Mouse (Mus musculus): ENCODE results near the gene Gigyf1. TPM values are rescaled to one million over a fixed set of nuclear protein-coding genes. Genes with fewer than 3 reads are reported as not detected.

Gigyf1 gene
- polyA plus RNA-seq, 1 experiment from 2014 or later, result 12.1 TPM

GRCm38 (mm10) chr5:137539291-137539801 lies 21.0 kb downstream of the Gigyf1 start:
- 0 out of 2 replicates have a peak, but pooled peaks cover 3% of the 10 kb centered on the region for H3K4me1 ChIP-seq
- 36% methylated on average over 7 of the region's 7 CpGs for WGBS
- no peaks in the 10 kb centered on the region for H3K36me3 ChIP-seq
- no peaks in the 10 kb centered on the region for H3K9me3 ChIP-seq
- ATAC-seq (ENCODE audit: borderline replicate concordance, extremely low read depth, low FRiP score, low TSS enrichment), result no peak
- H3K4me2 ChIP-seq, result no peak overlapping the region
- H3K27me3 ChIP-seq, result no peaks in the 10 kb centered on the region
- no peak overlapping the region for H3K9ac ChIP-seq
- no peak overlapping the region for H3K27ac ChIP-seq
- H3K4me3 ChIP-seq, result no peak overlapping the region

- Histone ChIP-seq H3K9me3 (no peaks in the 10 kb centered on the region), H3K27me3 (no peaks in the 10 kb centered on the region), H3K4me3 (no peak overlapping the region), H3K4me2 (no peak overlapping the region), H3K9ac (no peak overlapping the region), H3K4me1 (0 out of 2 replicates have a peak, but pooled peaks cover 3% of the 10 kb centered on the region), H3K27ac (no peak overlapping the region), H3K36me3 (no peaks in the 10 kb centered on the region)
- 66% methylated on average over 6 of the region's 6 CpGs for WGBS
- no peak for ATAC-seq (ENCODE audit: borderline replicate concordance, extremely low read depth, low FRiP score, low TSS enrichment)
These were observed 22.6 kb downstream of the Gigyf1 start for GRCm38 (mm10) chr5:137540991-137541390.

- H3K9ac ChIP-seq, result no peak overlapping the region
- no peaks in the 10 kb centered on the region for H3K9me3 ChIP-seq
- ATAC-seq (ENCODE audit: borderline replicate concordance, extremely low read depth, low FRiP score, low TSS enrichment), result no peak
- no peak overlapping the region for H3K4me2 ChIP-seq
- H3K4me3 ChIP-seq, result no peak overlapping the region
- H3K36me3 ChIP-seq, result no peaks in the 10 kb centered on the region
- H3K27ac ChIP-seq, result no peak overlapping the region
- 57% methylated on average over 5 of the region's 5 CpGs for WGBS
- no peaks in the 10 kb centered on the region for H3K27me3 ChIP-seq
- 0 out of 2 replicates have a peak, but pooled peaks cover 3% of the 10 kb centered on the region for H3K4me1 ChIP-seq
These were observed 23.6 kb downstream of the Gigyf1 start for GRCm38 (mm10) chr5:137541768-137542540.

GRCm38 (mm10) chr5:137544926-137545325 lies 26.6 kb downstream of the Gigyf1 start:
- H3K4me1 ChIP-seq, result no peaks in the 10 kb centered on the region
- no peak overlapping the region for H3K4me2 ChIP-seq
- no peaks in the 10 kb centered on the region for H3K36me3 ChIP-seq
- no peak overlapping the region for H3K9ac ChIP-seq
- H3K27ac ChIP-seq, result no peak overlapping the region
- no peaks in the 10 kb centered on the region for H3K9me3 ChIP-seq
- ATAC-seq (ENCODE audit: borderline replicate concordance, extremely low read depth, low FRiP score, low TSS enrichment), result no peak
- no peaks in the 10 kb centered on the region for H3K27me3 ChIP-seq
- WGBS, result 60% methylated on average over 6 of the region's 6 CpGs
- no peak overlapping the region for H3K4me3 ChIP-seq

- Histone ChIP-seq H3K4me2 (no peak overlapping the region), H3K4me1 (no peaks in the 10 kb centered on the region), H3K9me3 (no peaks in the 10 kb centered on the region), H3K27me3 (no peaks in the 10 kb centered on the region), H3K4me3 (no peak overlapping the region), H3K27ac (no peak overlapping the region), H3K9ac (no peak overlapping the region), H3K36me3 (no peaks in the 10 kb centered on the region)
- 60% methylated on average over 4 of the region's 4 CpGs for WGBS
- no peak for ATAC-seq (ENCODE audit: borderline replicate concordance, extremely low read depth, low FRiP score, low TSS enrichment)
These were observed 27.2 kb downstream of the Gigyf1 start for GRCm38 (mm10) chr5:137545596-137545995.

- no peak overlapping the region for H3K27ac ChIP-seq
- no peak for ATAC-seq (ENCODE audit: borderline replicate concordance, extremely low read depth, low FRiP score, low TSS enrichment)
- WGBS, result 63% methylated on average over 2 of the region's 2 CpGs
- no peak overlapping the region for H3K9ac ChIP-seq
- no peak overlapping the region for H3K4me3 ChIP-seq
- H3K4me1 ChIP-seq, result no peaks in the 10 kb centered on the region
- H3K4me2 ChIP-seq, result no peak overlapping the region
- peaks cover 14% of the 10 kb centered on the region for H3K27me3 ChIP-seq
- no peaks in the 10 kb centered on the region for H3K36me3 ChIP-seq
- H3K9me3 ChIP-seq, result no peaks in the 10 kb centered on the region
These were observed 31.5 kb downstream of the Gigyf1 start for GRCm38 (mm10) chr5:137549840-137550239.

GRCm38 (mm10) chr5:137551119-137551518 lies 32.8 kb downstream of the Gigyf1 start:
- Histone ChIP-seq H3K9me3 (no peaks in the 10 kb centered on the region), H3K27ac (no peak overlapping the region), H3K4me2 (no peak overlapping the region), H3K36me3 (no peaks in the 10 kb centered on the region), H3K9ac (no peak overlapping the region), H3K4me1 (no peaks in the 10 kb centered on the region), H3K4me3 (no peak overlapping the region), H3K27me3 (peaks cover 14% of the 10 kb centered on the region)
- 67% methylated on average over 5 of the region's 5 CpGs for WGBS
- no peak for ATAC-seq (ENCODE audit: borderline replicate concordance, extremely low read depth, low FRiP score, low TSS enrichment)

GRCm38 (mm10) chr5:137553000-137553399 lies 34.7 kb downstream of the Gigyf1 start:
- Histone ChIP-seq H3K36me3 (no peaks in the 10 kb centered on the region), H3K9me3 (no peaks in the 10 kb centered on the region), H3K27ac (no peak overlapping the region), H3K4me2 (peak overlapping the region; percentile 31), H3K4me3 (no peak overlapping the region; the same call in 1 of the 2 replicates), H3K9ac (no peak overlapping the region), H3K4me1 (no peaks in the 10 kb centered on the region), H3K27me3 (peaks cover 14% of the 10 kb centered on the region)
- WGBS, result 21% methylated on average over 6 of the region's 6 CpGs
- no peak for ATAC-seq (ENCODE audit: borderline replicate concordance, extremely low read depth, low FRiP score, low TSS enrichment)

- ATAC-seq (ENCODE audit: borderline replicate concordance, extremely low read depth, low FRiP score, low TSS enrichment), result peak; percentile 72
- H3K27ac ChIP-seq, result no peak within 1 kb of the TSS
- no peaks in the 10 kb centered on the region for H3K9me3 ChIP-seq
- no peak within 1 kb of the TSS for H3K9ac ChIP-seq
- H3K4me3 ChIP-seq, result no peak within 1 kb of the TSS; the same call in 1 of the 2 replicates
- H3K27me3 ChIP-seq, result peaks cover 14% of the 10 kb centered on the region
- H3K4me2 ChIP-seq, result peak within 1 kb of the TSS; percentile 31
- under 1% methylated on average over 37 of the region's 37 CpGs for WGBS
- no peaks in the 10 kb centered on the region for H3K36me3 ChIP-seq
- no peaks in the 10 kb centered on the region for H3K4me1 ChIP-seq
These were observed 35.1 kb downstream of the Gigyf1 start, which contains the start of gene Actl6b for GRCm38 (mm10) chr5:137553411-137553837. TSS of gene Actl6b (plus strand) at chr5:137553517.

- Histone ChIP-seq H3K4me2 (no peak overlapping the region), H3K36me3 (no peaks in the 10 kb centered on the region), H3K4me3 (no peak overlapping the region), H3K9ac (no peak overlapping the region), H3K27me3 (peaks cover 14% of the 10 kb centered on the region), H3K27ac (no peak overlapping the region), H3K9me3 (no peaks in the 10 kb centered on the region), H3K4me1 (no peaks in the 10 kb centered on the region)
- no peak for ATAC-seq (ENCODE audit: borderline replicate concordance, extremely low read depth, low FRiP score, low TSS enrichment)
- 43% methylated on average over 11 of the region's 11 CpGs for WGBS
These were observed 35.5 kb downstream of the Gigyf1 start for GRCm38 (mm10) chr5:137553898-137554297.

GRCm38 (mm10) chr5:137561556-137561955 lies 43.2 kb downstream of the Gigyf1 start:
- WGBS, result 57% methylated on average over 6 of the region's 6 CpGs
- no peaks in the 10 kb centered on the region for H3K4me1 ChIP-seq
- H3K27me3 ChIP-seq, result no peaks in the 10 kb centered on the region
- no peak overlapping the region for H3K9ac ChIP-seq
- no peak overlapping the region for H3K4me2 ChIP-seq
- no peak overlapping the region for H3K4me3 ChIP-seq
- ATAC-seq (ENCODE audit: borderline replicate concordance, extremely low read depth, low FRiP score, low TSS enrichment), result no peak
- H3K27ac ChIP-seq, result no peak overlapping the region
- no peaks in the 10 kb centered on the region for H3K36me3 ChIP-seq
- H3K9me3 ChIP-seq, result no peaks in the 10 kb centered on the region

- Histone ChIP-seq H3K27ac (no peak overlapping the region), H3K4me1 (no peaks in the 10 kb centered on the region), H3K9me3 (no peaks in the 10 kb centered on the region), H3K36me3 (no peaks in the 10 kb centered on the region), H3K9ac (no peak overlapping the region), H3K27me3 (no peaks in the 10 kb centered on the region), H3K4me3 (no peak overlapping the region), H3K4me2 (no peak overlapping the region)
- no peak for ATAC-seq (ENCODE audit: borderline replicate concordance, extremely low read depth, low FRiP score, low TSS enrichment)
- WGBS, result 51% methylated on average over 10 of the region's 10 CpGs
These were observed 44.6 kb downstream of the Gigyf1 start for GRCm38 (mm10) chr5:137562965-137563364.

Measured in lung, embryonic 15.5 days (tissue).